Mouse (Mus musculus): ENCODE measurements around the gene Ptpn23. TPM values are rescaled to one million over a fixed set of nuclear protein-coding genes. Genes with fewer than 3 reads are reported as not detected.
"Not testable (repeated sequence)": the region's sequence is repeated elsewhere in the genome, so short reads cannot be mapped to it uniquely, and the experiment has no call there.

Ptpn23 gene
- polyA plus RNA-seq, 1 experiment from 2014 or later: 16.6 TPM

DNA sequence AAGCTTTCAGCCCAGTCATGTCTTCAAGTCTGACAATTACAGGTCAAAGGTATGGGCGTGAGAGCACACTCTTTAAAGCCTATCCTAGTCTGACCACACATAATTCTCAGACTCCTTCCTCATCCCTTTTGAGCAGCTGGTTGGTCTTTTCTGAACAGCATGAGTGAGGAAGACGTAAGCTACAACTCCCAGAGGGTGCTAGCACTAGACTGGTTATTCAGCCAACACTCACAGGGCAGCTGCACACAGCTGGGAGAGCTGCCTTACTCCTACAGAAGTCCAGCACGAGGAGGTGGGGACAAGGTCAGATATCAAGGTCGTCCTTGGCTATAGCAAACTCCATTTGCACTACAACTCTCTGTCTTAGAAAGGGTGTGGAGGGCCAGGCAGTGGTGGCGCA is 7.4 kb downstream of the Ptpn23 start:
- DNase-seq (ENCODE audit: low spot score) (no peak), ATAC-seq (ENCODE audit: low read depth) (no peak)
- H3K9me3 ChIP-seq (ENCODE audit: control insufficient read depth, low read length): no peaks in the 10 kb centered on the region
- H3K4me3 ChIP-seq (ENCODE audit: low read depth, low read length): no peak overlapping the region
- whole genome bisulfite sequencing: 79% methylated on average over 5 of the region's 5 CpGs
- no peaks in the 10 kb centered on the region for H3K4me1 ChIP-seq (ENCODE audit: control insufficient read depth, insufficient read depth, low read length)
- no peak overlapping the region for H3K27ac ChIP-seq (replicated peaks; ENCODE audit: low read depth, low read length)
- H3K4me2 ChIP-seq (ENCODE audit: low read depth, low read length): no peak overlapping the region
- peaks cover 31% of the 10 kb centered on the region for H3K36me3 ChIP-seq (ENCODE audit: control insufficient read depth, insufficient read depth, low read length)
- H3K27me3 ChIP-seq (replicated peaks; ENCODE audit: control insufficient read depth, insufficient read depth, low read length): no peaks in the 10 kb centered on the region
- no peak overlapping the region for H3K9ac ChIP-seq (ENCODE audit: low read depth, low read length)

DNA sequence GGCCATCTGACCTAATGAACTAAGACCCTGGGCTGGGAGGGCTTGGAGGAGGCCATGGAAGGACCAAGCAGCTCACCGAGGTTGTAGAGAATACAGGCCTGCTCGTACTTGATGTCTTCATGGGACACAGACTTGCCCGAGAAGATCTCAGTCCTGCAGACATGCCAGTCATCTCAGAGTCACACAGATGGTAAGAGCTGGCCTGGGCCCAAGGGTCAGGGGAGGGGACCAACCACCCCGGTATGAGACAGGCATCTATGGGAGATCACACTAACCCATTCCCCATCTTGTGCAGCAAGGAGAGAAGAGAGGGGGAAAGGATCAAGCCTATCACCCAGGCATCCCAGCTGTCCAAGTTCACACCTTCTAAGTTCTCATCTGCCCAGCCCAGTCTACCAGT is 14.7 kb downstream of the Ptpn23 start:
- Histone ChIP-seq H3K4me1 (ENCODE audit: control insufficient read depth, insufficient read depth, low read length) (no peaks in the 10 kb centered on the region), H3K27ac (replicated peaks; ENCODE audit: low read depth, low read length) (no peak overlapping the region), H3K36me3 (ENCODE audit: control insufficient read depth, insufficient read depth, low read length) (peaks cover 91% of the 10 kb centered on the region), H3K4me2 (ENCODE audit: low read depth, low read length) (no peak overlapping the region), H3K9me3 (ENCODE audit: control insufficient read depth, low read length) (no peaks in the 10 kb centered on the region), H3K27me3 (replicated peaks; ENCODE audit: control insufficient read depth, insufficient read depth, low read length) (no peaks in the 10 kb centered on the region), H3K9ac (ENCODE audit: low read depth, low read length) (no peak overlapping the region), H3K4me3 (ENCODE audit: low read depth, low read length) (no peak overlapping the region)
- ATAC-seq (ENCODE audit: low read depth) (no peak), DNase-seq (ENCODE audit: low spot score) (no peak)
- WGBS: 88% methylated on average over 4 of the region's 4 CpGs

DNA sequence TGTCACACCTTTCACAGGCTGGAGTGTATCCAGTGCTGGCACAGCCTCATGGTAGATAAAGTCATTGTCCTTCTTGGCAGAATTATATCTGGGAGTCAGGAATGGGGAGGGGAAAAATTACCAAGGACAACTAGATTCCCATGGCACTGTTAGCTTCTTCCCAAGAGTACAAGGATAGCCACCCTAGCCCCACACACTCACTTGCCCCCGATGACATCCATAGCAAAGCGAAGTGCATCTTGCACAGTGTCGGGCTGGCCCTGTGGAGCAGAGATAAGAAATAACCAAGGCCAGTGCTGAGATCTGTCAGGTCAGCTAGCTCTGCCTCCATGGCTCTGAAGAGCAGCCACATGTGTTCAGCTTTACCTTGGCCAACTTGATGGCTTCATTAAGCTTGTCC is 17.2 kb downstream of the Ptpn23 start:
- peaks cover 94% of the 10 kb centered on the region for H3K36me3 ChIP-seq (ENCODE audit: control insufficient read depth, insufficient read depth, low read length)
- H3K4me1 ChIP-seq (ENCODE audit: control insufficient read depth, insufficient read depth, low read length): no peaks in the 10 kb centered on the region
- no peak overlapping the region for H3K4me2 ChIP-seq (ENCODE audit: low read depth, low read length)
- no peak for ATAC-seq (ENCODE audit: low read depth)
- 94% methylated on average over 3 of the region's 3 CpGs for WGBS
- DNase-seq (ENCODE audit: low spot score): no peak
- H3K4me3 ChIP-seq (ENCODE audit: low read depth, low read length): no peak overlapping the region
- H3K9me3 ChIP-seq (ENCODE audit: control insufficient read depth, low read length): no peaks in the 10 kb centered on the region
- no peak overlapping the region for H3K27ac ChIP-seq (replicated peaks; ENCODE audit: low read depth, low read length)
- H3K27me3 ChIP-seq (replicated peaks; ENCODE audit: control insufficient read depth, insufficient read depth, low read length): no peaks in the 10 kb centered on the region
- H3K9ac ChIP-seq (ENCODE audit: low read depth, low read length): no peak overlapping the region

DNA sequence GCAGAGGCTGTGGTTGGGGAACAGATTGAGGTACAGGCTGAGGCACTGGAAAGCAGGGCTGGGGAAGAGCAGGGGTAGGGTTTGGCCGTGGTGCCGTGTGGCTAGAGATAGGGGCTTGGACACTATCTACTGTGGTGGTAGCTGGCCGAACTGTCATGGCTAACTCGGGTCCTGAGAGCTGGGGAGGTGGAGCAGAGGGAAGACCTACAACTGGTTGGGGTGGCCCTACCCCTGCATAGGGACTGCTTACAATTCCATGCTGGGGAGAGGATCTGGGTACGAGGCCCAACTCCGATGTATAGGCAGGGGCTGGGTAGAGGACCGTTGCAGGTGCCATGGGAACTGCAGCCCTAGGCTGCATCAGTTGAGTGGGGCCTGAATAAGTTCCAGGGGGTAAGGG is 20.0 kb downstream of the Ptpn23 start:
- Histone ChIP-seq H3K9ac (ENCODE audit: low read depth, low read length) (no peak overlapping the region), H3K27me3 (replicated peaks; ENCODE audit: control insufficient read depth, insufficient read depth, low read length) (no peaks in the 10 kb centered on the region), H3K9me3 (ENCODE audit: control insufficient read depth, low read length) (no peaks in the 10 kb centered on the region), H3K4me2 (ENCODE audit: low read depth, low read length) (no peak overlapping the region), H3K4me1 (ENCODE audit: control insufficient read depth, insufficient read depth, low read length) (no peaks in the 10 kb centered on the region), H3K27ac (replicated peaks; ENCODE audit: low read depth, low read length) (no peak overlapping the region), H3K4me3 (ENCODE audit: low read depth, low read length) (no peak overlapping the region), H3K36me3 (ENCODE audit: control insufficient read depth, insufficient read depth, low read length) (peaks cover 99% of the 10 kb centered on the region)
- ATAC-seq (ENCODE audit: low read depth) (no peak), DNase-seq (ENCODE audit: low spot score) (no peak)
- WGBS: 95% methylated on average over 7 of the region's 7 CpGs

DNA sequence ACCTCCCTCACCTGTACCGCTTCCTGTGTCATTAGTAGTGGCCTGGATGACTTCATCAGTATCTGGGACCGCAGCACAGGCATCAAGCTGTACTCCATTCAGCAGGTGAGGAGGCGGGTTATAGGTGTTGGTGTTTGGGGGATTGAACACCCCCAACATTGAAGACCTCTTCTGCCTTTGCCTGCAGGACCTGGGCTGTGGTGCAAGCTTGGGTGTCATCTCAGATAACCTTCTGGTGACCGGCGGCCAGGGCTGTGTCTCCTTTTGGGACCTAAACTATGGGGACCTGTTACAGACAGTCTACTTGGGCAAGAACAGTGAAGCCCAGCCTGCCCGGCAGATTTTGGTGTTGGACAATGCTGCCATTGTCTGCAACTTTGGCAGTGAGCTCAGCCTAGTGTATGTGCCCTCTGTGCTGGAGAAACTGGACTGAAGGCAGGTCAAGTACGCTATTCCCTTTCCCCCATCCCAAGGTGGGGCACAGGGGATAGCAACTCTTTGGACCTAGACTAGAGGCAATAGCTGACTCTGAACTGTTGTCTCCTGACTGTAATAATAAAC is 23.6 kb downstream of the Ptpn23 start:
- H3K27me3 ChIP-seq (replicated peaks; ENCODE audit: control insufficient read depth, insufficient read depth, low read length): no peaks in the 10 kb centered on the region
- no peaks in the 10 kb centered on the region for H3K9me3 ChIP-seq (ENCODE audit: control insufficient read depth, low read length)
- ATAC-seq (ENCODE audit: low read depth) (no peak), DNase-seq (ENCODE audit: low spot score) (no peak)
- no peak overlapping the region for H3K4me2 ChIP-seq (ENCODE audit: low read depth, low read length)
- WGBS: 84% methylated on average over 7 of the region's 7 CpGs
- no peak overlapping the region for H3K27ac ChIP-seq (replicated peaks; ENCODE audit: low read depth, low read length)
- peaks cover 96% of the 10 kb centered on the region for H3K36me3 ChIP-seq (ENCODE audit: control insufficient read depth, insufficient read depth, low read length)
- no peak overlapping the region for H3K4me3 ChIP-seq (ENCODE audit: low read depth, low read length)
- H3K4me1 ChIP-seq (ENCODE audit: control insufficient read depth, insufficient read depth, low read length): no peaks in the 10 kb centered on the region
- H3K9ac ChIP-seq (ENCODE audit: low read depth, low read length): no peak overlapping the region

DNA sequence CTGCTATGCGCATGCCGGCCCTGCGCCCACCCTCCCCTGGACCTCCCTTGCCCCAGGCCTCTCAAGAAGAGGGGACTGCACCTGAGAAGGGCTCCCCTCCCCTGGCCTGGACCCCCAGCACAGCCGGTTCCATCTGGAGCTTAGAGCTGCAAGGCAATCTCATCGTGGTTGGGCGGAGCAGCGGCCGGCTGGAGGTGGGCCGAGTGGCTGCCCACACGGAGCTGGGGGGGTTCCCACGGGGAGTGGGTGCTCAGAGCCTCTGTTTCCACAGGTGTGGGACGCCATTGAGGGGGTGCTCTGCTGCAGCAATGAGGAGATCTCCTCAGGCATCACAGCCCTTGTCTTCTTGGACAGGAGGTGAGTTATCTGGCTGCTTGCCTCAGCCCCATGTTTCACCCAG is 26.7 kb downstream of the Ptpn23 start:
- Histone ChIP-seq H3K27ac (replicated peaks; ENCODE audit: low read depth, low read length) (peak overlapping the region; percentile 6; the same call in 1 of the 2 replicates), H3K4me2 (ENCODE audit: low read depth, low read length) (no peak overlapping the region), H3K27me3 (replicated peaks; ENCODE audit: control insufficient read depth, insufficient read depth, low read length) (no peaks in the 10 kb centered on the region), H3K36me3 (ENCODE audit: control insufficient read depth, insufficient read depth, low read length) (peaks cover 94% of the 10 kb centered on the region), H3K9ac (ENCODE audit: low read depth, low read length) (no peak overlapping the region), H3K9me3 (ENCODE audit: control insufficient read depth, low read length) (no peaks in the 10 kb centered on the region), H3K4me3 (ENCODE audit: low read depth, low read length) (no peak overlapping the region), H3K4me1 (ENCODE audit: control insufficient read depth, insufficient read depth, low read length) (no peaks in the 10 kb centered on the region)
- WGBS: 79% methylated on average over 9 of the region's 12 CpGs
- no peak for DNase-seq (ENCODE audit: low spot score)
- ATAC-seq (ENCODE audit: low read depth): no peak

DNA sequence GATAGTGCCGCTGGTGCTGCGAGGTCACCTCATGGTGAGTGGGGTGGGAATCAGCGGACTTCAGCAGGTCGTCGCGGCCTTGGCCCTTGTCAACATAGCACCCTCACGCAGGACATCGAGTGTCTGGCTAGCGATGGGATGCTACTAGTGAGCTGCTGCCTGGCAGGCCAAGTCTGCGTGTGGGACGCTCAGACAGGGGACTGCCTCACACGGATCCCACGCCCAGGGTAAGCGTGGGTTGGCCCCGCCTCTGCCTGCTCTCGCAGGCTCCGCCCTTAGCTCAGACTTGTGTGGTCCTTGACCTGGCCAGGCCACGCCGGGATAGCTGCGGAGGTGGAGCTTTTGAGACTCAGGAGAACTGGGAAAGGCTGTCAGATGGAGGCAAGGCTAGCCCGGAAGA is 27.4 kb downstream of the Ptpn23 start:
- 43% methylated on average over 19 of the region's 21 CpGs for WGBS
- no peaks in the 10 kb centered on the region for H3K4me1 ChIP-seq (ENCODE audit: control insufficient read depth, insufficient read depth, low read length)

DNA sequence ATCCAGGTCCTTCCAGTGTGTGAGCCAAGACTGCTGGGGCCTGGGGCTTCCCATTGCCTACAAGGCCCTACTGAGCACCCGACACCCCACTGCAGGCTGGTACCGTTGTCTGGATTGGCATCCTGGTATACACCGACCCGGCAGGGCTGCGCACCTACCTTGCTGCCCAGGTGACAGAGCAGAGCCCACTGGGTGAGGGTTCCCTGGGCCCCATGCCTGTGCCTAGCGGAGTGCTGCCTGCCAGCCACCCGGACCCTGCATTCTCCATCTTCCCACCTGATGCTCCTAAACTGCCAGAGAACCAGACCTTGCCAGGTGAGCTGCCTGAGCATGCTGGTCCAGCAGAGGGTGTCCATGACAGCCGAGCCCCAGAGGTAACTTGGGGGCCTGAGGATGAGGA is 28.7 kb downstream of the Ptpn23 start:
- no peak for ATAC-seq (ENCODE audit: low read depth)
- 96% methylated on average over 7 of the region's 8 CpGs for WGBS
- Histone ChIP-seq H3K9ac (ENCODE audit: low read depth, low read length) (no peak overlapping the region), H3K27ac (replicated peaks; ENCODE audit: low read depth, low read length) (no peak overlapping the region), H3K27me3 (replicated peaks; ENCODE audit: control insufficient read depth, insufficient read depth, low read length) (no peaks in the 10 kb centered on the region), H3K4me2 (ENCODE audit: low read depth, low read length) (no peak overlapping the region), H3K4me1 (ENCODE audit: control insufficient read depth, insufficient read depth, low read length) (no peaks in the 10 kb centered on the region), H3K36me3 (ENCODE audit: control insufficient read depth, insufficient read depth, low read length) (peaks cover 92% of the 10 kb centered on the region), H3K4me3 (ENCODE audit: low read depth, low read length) (no peak overlapping the region), H3K9me3 (ENCODE audit: control insufficient read depth, low read length) (no peaks in the 10 kb centered on the region)
- DNase-seq (ENCODE audit: low spot score): no peak

More for the DNA sequence above, 27.4 kb downstream of the Ptpn23 start:
- ATAC-seq (ENCODE audit: low read depth) (no peak), DNase-seq (ENCODE audit: low spot score) (no peak)
- H3K27ac ChIP-seq (replicated peaks; ENCODE audit: low read depth, low read length): no peak overlapping the region; the same call in 1 of the 2 replicates
- H3K36me3 ChIP-seq (ENCODE audit: control insufficient read depth, insufficient read depth, low read length): peaks cover 94% of the 10 kb centered on the region
- no peak overlapping the region for H3K4me3 ChIP-seq (ENCODE audit: low read depth, low read length)
- no peak overlapping the region for H3K4me2 ChIP-seq (ENCODE audit: low read depth, low read length)
- no peaks in the 10 kb centered on the region for H3K9me3 ChIP-seq (ENCODE audit: control insufficient read depth, low read length)
- H3K9ac ChIP-seq (ENCODE audit: low read depth, low read length): no peak overlapping the region
- no peaks in the 10 kb centered on the region for H3K27me3 ChIP-seq (replicated peaks; ENCODE audit: control insufficient read depth, insufficient read depth, low read length)

DNA sequence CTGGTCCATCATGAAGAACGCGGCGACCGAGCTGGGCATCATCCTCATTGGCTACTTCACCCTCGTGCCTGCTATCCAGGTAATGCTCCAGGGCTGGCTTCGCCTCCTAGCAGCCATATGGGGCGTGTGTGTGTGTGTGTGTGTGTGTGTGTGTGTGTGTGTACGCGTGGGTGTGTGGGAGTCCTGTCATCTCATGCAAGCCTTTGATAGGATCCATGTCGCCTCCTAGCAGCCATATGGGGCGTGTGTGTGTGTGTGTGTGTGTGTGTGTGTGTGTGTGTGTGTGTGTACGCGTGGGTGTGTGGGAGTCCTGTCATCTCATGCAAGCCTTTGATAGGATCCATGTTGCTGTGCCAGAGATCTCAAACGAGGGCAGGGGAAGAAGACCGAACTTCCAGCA is 30.4 kb downstream of the Ptpn23 start:
- H3K27ac ChIP-seq (replicated peaks; ENCODE audit: low read depth, low read length); H3K4me2 ChIP-seq (ENCODE audit: low read depth, low read length); H3K27me3 ChIP-seq (replicated peaks; ENCODE audit: control insufficient read depth, insufficient read depth, low read length); H3K9me3 ChIP-seq (ENCODE audit: control insufficient read depth, low read length); ATAC-seq (ENCODE audit: low read depth); H3K9ac ChIP-seq (ENCODE audit: low read depth, low read length); H3K4me3 ChIP-seq (ENCODE audit: low read depth, low read length); DNase-seq (ENCODE audit: low spot score); H3K4me1 ChIP-seq (ENCODE audit: control insufficient read depth, insufficient read depth, low read length): not testable (repeated sequence)
- WGBS: 89% methylated on average over 11 of the region's 15 CpGs
- H3K36me3 ChIP-seq (ENCODE audit: control insufficient read depth, insufficient read depth, low read length): peaks cover 90% of the 10 kb centered on the region

Measured in embryonic facial prominence, embryonic 14.5 days (tissue).